Mouse (Mus musculus): ENCODE data around the gene Rims3. TPM values are rescaled to one million over a fixed set of nuclear protein-coding genes. Genes with fewer than 3 reads are reported as not detected.
A peak's percentile ranks its signal among the peaks of the same experiment; 100 is the strongest.

Gene Rims3
- polyA plus RNA-seq, 1 experiment, result 0.06 TPM

- no peak overlapping the region for H3K4me3 ChIP-seq (replicated peaks)
- TF ChIP-seq FLI1 (IDR thresholded peaks at IDR 0.05; ENCODE audit: low read length) (no peak), GATA1 (IDR thresholded peaks at IDR 0.05; ENCODE audit: borderline replicate concordance, low read length) (no peak)
- H3K36me3 ChIP-seq (replicated peaks; ENCODE audit: low read length), result no peaks in the 10 kb centered on the region
- H3K9me3 ChIP-seq, result no peaks in the 10 kb centered on the region
- peaks cover 88% of the 10 kb centered on the region for H3K4me1 ChIP-seq
- H3K27me3 ChIP-seq (replicated peaks), result no peaks in the 10 kb centered on the region
These were observed 34.7 kb upstream of the Rims3 start for GRCm38 (mm10) chr4:120819871-120820270.

GRCm38 (mm10) chr4:120822191-120822911 is 32.3 kb upstream of the Rims3 start:
- Histone ChIP-seq H3K4me1 (peaks cover 76% of the 10 kb centered on the region), H3K4me3 (replicated peaks) (no peak overlapping the region), H3K9me3 (no peaks in the 10 kb centered on the region), H3K36me3 (replicated peaks; ENCODE audit: low read length) (no peaks in the 10 kb centered on the region), H3K27me3 (replicated peaks) (no peaks in the 10 kb centered on the region)
- TF ChIP-seq FLI1 (IDR thresholded peaks at IDR 0.05; ENCODE audit: low read length), result no peak
- TF ChIP-seq GATA1 (IDR thresholded peaks at IDR 0.05; ENCODE audit: borderline replicate concordance, low read length), result no peak

- Histone ChIP-seq H3K27me3 (replicated peaks) (peaks cover 2% of the 10 kb centered on the region), H3K9me3 (no peaks in the 10 kb centered on the region), H3K4me3 (replicated peaks) (peak overlapping the region; percentile 95), H3K4me1 (peaks cover 48% of the 10 kb centered on the region), H3K36me3 (replicated peaks; ENCODE audit: low read length) (no peaks in the 10 kb centered on the region)
- TF ChIP-seq GATA1 (IDR thresholded peaks at IDR 0.05; ENCODE audit: borderline replicate concordance, low read length) (no peak), FLI1 (IDR thresholded peaks at IDR 0.05; ENCODE audit: low read length) (peak; percentile 6; the same call in 1 of the 2 replicates)
These were observed 29.5 kb upstream of the Rims3 start for GRCm38 (mm10) chr4:120825100-120825553.

- Histone ChIP-seq H3K9me3 (no peaks in the 10 kb centered on the region), H3K27me3 (replicated peaks) (peaks cover 5% of the 10 kb centered on the region), H3K4me3 (replicated peaks) (peak overlapping the region; percentile 95), H3K36me3 (replicated peaks; ENCODE audit: low read length) (no peaks in the 10 kb centered on the region), H3K4me1 (peaks cover 42% of the 10 kb centered on the region)
- TF ChIP-seq FLI1 (IDR thresholded peaks at IDR 0.05; ENCODE audit: low read length) (no peak), GATA1 (IDR thresholded peaks at IDR 0.05; ENCODE audit: borderline replicate concordance, low read length) (no peak)
These were observed 28.9 kb upstream of the Rims3 start for GRCm38 (mm10) chr4:120825577-120826326.

GRCm38 (mm10) chr4:120826418-120826817 is 28.2 kb upstream of the Rims3 start:
- no peak for TF ChIP-seq GATA1 (IDR thresholded peaks at IDR 0.05; ENCODE audit: borderline replicate concordance, low read length)
- no peak for TF ChIP-seq FLI1 (IDR thresholded peaks at IDR 0.05; ENCODE audit: low read length)
- peaks cover 9% of the 10 kb centered on the region for H3K27me3 ChIP-seq (replicated peaks)
- H3K4me3 ChIP-seq (replicated peaks), result peak overlapping the region; percentile 18
- no peaks in the 10 kb centered on the region for H3K9me3 ChIP-seq
- H3K36me3 ChIP-seq (replicated peaks; ENCODE audit: low read length), result no peaks in the 10 kb centered on the region
- H3K4me1 ChIP-seq, result peaks cover 39% of the 10 kb centered on the region

GRCm38 (mm10) chr4:120830767-120831166 is 23.8 kb upstream of the Rims3 start:
- Histone ChIP-seq H3K4me3 (replicated peaks) (no peak overlapping the region), H3K36me3 (replicated peaks; ENCODE audit: low read length) (no peaks in the 10 kb centered on the region), H3K9me3 (no peaks in the 10 kb centered on the region), H3K4me1 (peaks cover 8% of the 10 kb centered on the region; the same call in 1 of the 2 replicates), H3K27me3 (replicated peaks) (peaks cover 15% of the 10 kb centered on the region)
- no peak for TF ChIP-seq FLI1 (IDR thresholded peaks at IDR 0.05; ENCODE audit: low read length)
- TF ChIP-seq GATA1 (IDR thresholded peaks at IDR 0.05; ENCODE audit: borderline replicate concordance, low read length), result no peak

- H3K4me3 ChIP-seq (replicated peaks), result no peak within 1 kb of the TSS
These were observed 23.1 kb upstream of the Rims3 start, which contains the start of gene Nfyc for GRCm38 (mm10) chr4:120831472-120831871. Gene Nfyc (minus strand): TSS chr4:120831572.

GRCm38 (mm10) chr4:120841342-120841741 is 13.3 kb upstream of the Rims3 start:
- H3K4me1 ChIP-seq, result no peaks in the 10 kb centered on the region

More at GRCm38 (mm10) chr4:120831472-120831871, 23.1 kb upstream of the Rims3 start, which contains the start of gene Nfyc:
- Histone ChIP-seq H3K9me3 (no peaks in the 10 kb centered on the region), H3K27me3 (replicated peaks) (peaks cover 16% of the 10 kb centered on the region), H3K4me1 (peaks cover 7% of the 10 kb centered on the region; the same call in 1 of the 2 replicates), H3K36me3 (replicated peaks; ENCODE audit: low read length) (no peaks in the 10 kb centered on the region)
- TF ChIP-seq FLI1 (IDR thresholded peaks at IDR 0.05; ENCODE audit: low read length) (no peak), GATA1 (IDR thresholded peaks at IDR 0.05; ENCODE audit: borderline replicate concordance, low read length) (no peak)

GRCm38 (mm10) chr4:120844423-120845082 is 10.1 kb upstream of the Rims3 start:
- no peak for TF ChIP-seq GATA1 (IDR thresholded peaks at IDR 0.05; ENCODE audit: borderline replicate concordance, low read length)
- TF ChIP-seq FLI1 (IDR thresholded peaks at IDR 0.05; ENCODE audit: low read length), result no peak
- no peaks in the 10 kb centered on the region for H3K9me3 ChIP-seq
- H3K4me1 ChIP-seq, result no peaks in the 10 kb centered on the region
- no peaks in the 10 kb centered on the region for H3K36me3 ChIP-seq (replicated peaks; ENCODE audit: low read length)
- H3K27me3 ChIP-seq (replicated peaks), result peaks cover 47% of the 10 kb centered on the region
- no peak overlapping the region for H3K4me3 ChIP-seq (replicated peaks)

More at GRCm38 (mm10) chr4:120841342-120841741, 13.3 kb upstream of the Rims3 start:
- TF ChIP-seq GATA1 (IDR thresholded peaks at IDR 0.05; ENCODE audit: borderline replicate concordance, low read length) (no peak), FLI1 (IDR thresholded peaks at IDR 0.05; ENCODE audit: low read length) (no peak)
- Histone ChIP-seq H3K27me3 (replicated peaks) (peaks cover 30% of the 10 kb centered on the region), H3K4me3 (replicated peaks) (no peak overlapping the region), H3K36me3 (replicated peaks; ENCODE audit: low read length) (no peaks in the 10 kb centered on the region), H3K9me3 (no peaks in the 10 kb centered on the region)

All from megakaryocyte, embryonic 14.5 days (primary cell).